Comparison of ENCODE assay signal across 13 mouse cellular contexts in the genomic region with DNA sequence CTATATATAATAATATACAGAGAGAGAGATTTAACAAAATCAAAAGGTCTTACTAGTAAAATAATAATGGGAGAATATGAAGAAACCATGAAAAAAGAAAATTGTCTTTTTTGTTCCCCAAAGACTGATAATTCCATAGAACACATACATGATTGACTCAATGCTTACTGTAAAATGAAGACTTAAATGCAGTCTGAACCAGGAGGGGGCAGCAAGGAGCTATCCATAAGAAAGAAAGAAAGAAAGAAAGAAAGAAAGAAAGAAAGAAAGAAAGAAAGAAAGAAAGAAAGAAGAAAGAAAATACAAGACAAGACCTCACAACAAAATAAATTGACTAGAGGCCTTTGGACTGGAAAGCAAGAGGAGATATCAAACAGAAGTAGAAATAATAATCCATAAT.
DNase-seq lines count a peak whose midpoint lies in the region; ATAC-seq lines count a peak whose summit lies in the region.
"Had no signal": no experiment of that assay in that cellular context is flagged by ENCODE, and none has a peak within 500 bp of the region (broad histone marks: within the 10 kb centered on the region; RNA-seq: fewer than 3 reads in every experiment).

No protein-coding gene starts in this region.

- no peaks in the 10 kb centered on the region for H3K36me3 ChIP-seq in midbrain, embryonic 11.5 days (ENCODE audit: control insufficient read depth, insufficient read depth, low read length)
- H3K36me3 ChIP-seq: embryonic facial prominence, embryonic 15.5 days; liver, embryonic 12.5 days; midbrain, embryonic 12.5 days had no signal

- no peak for ATAC-seq in midbrain, embryonic 11.5 days (ENCODE audit: low FRiP score)
- ATAC-seq: activated CD4-positive, CD25-positive, alpha-beta regulatory T cell, adult 4 months; intestine, embryonic 16.5 days; liver, embryonic 12.5 days had no signal

- peak; percentile 29 for DNase-seq in embryo, embryonic 11 days
- DNase-seq in embryo, embryonic 9.5 days (ENCODE audit: extremely low spot score) = no peak
- peak; percentile 19 for DNase-seq in kidney, postnatal 10 days
- no peak for DNase-seq in kidney, postnatal 14 days
- peak; percentile 7 for DNase-seq in right cerebral cortex, postnatal 14 days
- DNase-seq in right cerebral cortex, postnatal 25 days = no peak
- peak; percentile 16 for DNase-seq in lung, postnatal 25 days (ENCODE audit: low spot score)
- DNase-seq in midbrain, embryonic 11.5 days (ENCODE audit: low spot score, missing footprints) = no peak

- H3K27me3 ChIP-seq in midbrain, embryonic 11.5 days (ENCODE audit: control insufficient read depth, insufficient read depth, low read length) = no peaks in the 10 kb centered on the region
- H3K27me3 ChIP-seq: embryonic facial prominence, embryonic 15.5 days; liver, embryonic 12.5 days; midbrain, embryonic 12.5 days had no signal

- no peak overlapping the region for H3K4me3 ChIP-seq in midbrain, embryonic 11.5 days (ENCODE audit: low read depth, low read length)
- H3K4me3 ChIP-seq: embryonic facial prominence, embryonic 15.5 days; liver, embryonic 12.5 days; midbrain, embryonic 12.5 days had no signal

- H3K9me3 ChIP-seq in midbrain, embryonic 11.5 days (ENCODE audit: control insufficient read depth, low read length) = no peaks in the 10 kb centered on the region
- H3K9me3 ChIP-seq: embryonic facial prominence, embryonic 15.5 days; liver, embryonic 12.5 days; midbrain, embryonic 12.5 days had no signal

- no peak overlapping the region for H3K27ac ChIP-seq in midbrain, embryonic 11.5 days (ENCODE audit: low read depth, low read length)
- H3K27ac ChIP-seq: embryonic facial prominence, embryonic 15.5 days; liver, embryonic 12.5 days; midbrain, embryonic 12.5 days had no signal

- no peak overlapping the region for H3K9ac ChIP-seq in midbrain, embryonic 11.5 days (ENCODE audit: low read length)
- H3K9ac ChIP-seq: embryonic facial prominence, embryonic 15.5 days; liver, embryonic 12.5 days; midbrain, embryonic 12.5 days had no signal

- H3K4me1 ChIP-seq in midbrain, embryonic 11.5 days (ENCODE audit: control insufficient read depth, insufficient read depth, low read length) = no peaks in the 10 kb centered on the region
- H3K4me1 ChIP-seq: embryonic facial prominence, embryonic 15.5 days; liver, embryonic 12.5 days; midbrain, embryonic 12.5 days had no signal

- no peak overlapping the region for H3K4me2 ChIP-seq in midbrain, embryonic 11.5 days
- H3K4me2 ChIP-seq: embryonic facial prominence, embryonic 15.5 days; liver, embryonic 12.5 days; midbrain, embryonic 12.5 days had no signal

Comparison
In these comparisons a context has a peak if more than half of its experiments do, and no peak if none do; other contexts are left out.
1. DNase-seq: peak in embryo, embryonic 11 days (single experiment), kidney, postnatal 10 days (single experiment), right cerebral cortex, postnatal 14 days (single experiment) and lung, postnatal 25 days (single experiment); none in embryo, embryonic 9.5 days (single experiment), kidney, postnatal 14 days (single experiment), right cerebral cortex, postnatal 25 days (single experiment) and midbrain, embryonic 11.5 days (single experiment).